Mouse (Mus musculus) ovary, adult 2 months (tissue): ENCODE measurements around the gene Lamp1. TPM values are rescaled to one million over a fixed set of nuclear protein-coding genes. Genes with fewer than 3 reads are reported as not detected.

ENCODE experiments used
- polyA plus RNA-seq: library from polyadenylated mRNA; depleted of rRNA; stranded (reverse); fragments of >200 nt; gene quantifications from 2 replicates; pipeline ENCODE4 v1.2.3, GENCODE M21; 2012; rRNA removed

Lamp1 gene
- 665 and 756 TPM in 2 replicates for polyA plus RNA-seq

DNA sequence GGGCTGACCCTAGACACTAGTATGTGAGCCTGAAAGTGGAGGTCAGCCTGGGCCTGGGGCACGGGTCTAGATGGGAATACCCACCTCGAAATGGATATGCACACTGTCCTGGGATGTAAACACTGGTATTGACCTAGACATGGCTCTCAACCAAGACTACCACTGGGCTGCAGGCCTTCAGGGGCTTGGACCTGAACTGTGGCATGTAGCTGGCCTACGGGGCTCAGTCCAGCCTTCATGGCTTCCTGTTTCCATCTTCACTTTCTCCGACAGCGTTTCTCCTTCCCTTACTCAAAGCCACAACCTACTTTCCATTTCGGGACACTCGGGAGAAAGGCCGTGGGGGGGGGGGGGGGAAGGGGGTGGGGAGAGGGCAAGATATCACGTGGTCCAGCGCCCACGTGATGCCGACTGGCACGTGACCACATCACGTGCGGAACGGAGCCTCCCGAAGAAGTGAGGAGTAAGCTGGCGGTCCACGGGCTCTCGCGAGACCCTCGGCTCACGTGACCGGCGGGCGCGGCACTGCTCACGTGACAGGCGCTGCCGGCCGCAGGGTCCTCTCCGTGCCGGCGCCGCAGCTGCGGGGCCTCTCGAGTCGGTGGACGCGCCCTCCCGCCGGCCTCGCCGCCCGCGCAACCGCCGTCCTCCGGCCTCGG, at the start of gene Lamp1:
TSS of gene Lamp1 (plus strand) at position 444 of the 659 bp plus-strand sequence.

DNA sequence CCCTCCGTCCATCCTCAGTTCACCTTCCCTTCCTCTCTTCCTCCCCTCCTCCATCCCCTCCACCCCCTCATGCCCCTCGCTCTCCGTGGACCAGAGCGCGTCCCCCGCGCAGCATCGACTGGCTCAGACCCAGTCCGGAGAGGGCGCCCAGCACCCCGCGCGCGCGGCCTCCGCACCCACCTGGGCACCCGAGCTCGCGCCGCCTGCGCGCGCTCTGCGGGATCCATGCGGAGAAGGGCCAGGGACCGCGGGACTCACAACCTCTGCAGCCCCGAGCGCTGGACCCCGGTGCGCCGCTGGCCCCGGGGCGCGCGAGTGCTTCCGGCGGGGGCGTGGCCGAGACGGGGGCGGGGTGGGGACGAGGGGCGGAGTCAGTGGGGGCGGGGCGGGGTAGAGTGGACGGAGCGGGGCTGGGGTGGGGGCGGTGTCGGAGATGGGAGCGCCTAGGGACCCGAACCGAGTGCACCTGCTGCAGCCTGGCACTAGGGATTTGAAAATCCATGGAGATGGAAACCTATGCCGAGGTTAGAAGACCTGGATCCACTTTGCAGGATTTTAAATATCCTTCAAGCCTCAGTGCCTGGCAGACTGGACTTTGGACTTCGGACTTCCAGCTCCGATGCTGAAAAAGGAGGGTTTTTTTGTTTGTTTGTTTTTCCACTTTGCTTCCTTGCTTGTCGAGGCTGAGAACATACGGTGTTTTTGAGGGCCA, 41.5 kb downstream of the Lamp1 start, which contains the start of gene Grtp1:
TSS of gene Grtp1 (minus strand) at position 320 of the 712 bp plus-strand sequence.

Other genes starting within 250 kb of the Lamp1 start
- 0.64 and 0.67 TPM in 2 replicates for gene F7, start 133.1 kb upstream of the Lamp1 start, polyA plus RNA-seq
- gene F10, start 121.9 kb upstream of the Lamp1 start, polyA plus RNA-seq: 0.76 and 1.3 TPM in 2 replicates
- gene Proz, start 98.2 kb upstream of the Lamp1 start, polyA plus RNA-seq: 0.47 and 1.4 TPM in 2 replicates
- gene Pcid2, start 53.7 kb upstream of the Lamp1 start, polyA plus RNA-seq: 34.8 and 35.7 TPM in 2 replicates
- gene Cul4a, start 53.5 kb upstream of the Lamp1 start, polyA plus RNA-seq: 68.0 and 75.3 TPM in 2 replicates
- gene Grtp1, start 41.5 kb downstream of the Lamp1 start, polyA plus RNA-seq: 11.2 and 15.4 TPM in 2 replicates
- 0.06 and 0.08 TPM in 2 replicates for gene Adprhl1, start 95.0 kb downstream of the Lamp1 start, polyA plus RNA-seq
- gene Dcun1d2, start 129.0 kb downstream of the Lamp1 start, polyA plus RNA-seq: 27.7 and 31.3 TPM in 2 replicates
- gene Tmco3, start 129.0 kb downstream of the Lamp1 start, polyA plus RNA-seq: 46.9 and 49.3 TPM in 2 replicates
- 44.8 and 56.2 TPM in 2 replicates for gene Tfdp1, start 179.6 kb downstream of the Lamp1 start, polyA plus RNA-seq
- gene Atp4b, start 237.7 kb downstream of the Lamp1 start, polyA plus RNA-seq: 1.4 and 1.9 TPM in 2 replicates
- 0.06 TPM in 1 of 2 replicates, not detected in the other for gene Grk1, start 245.9 kb downstream of the Lamp1 start, polyA plus RNA-seq